14 mouse cellular contexts compared by ENCODE assay signal in genomic region chr8:105332523-105332922, GRCm38 (mm10).
"Had no signal": no experiment of that assay in that cellular context is flagged by ENCODE, and none has a peak within 500 bp of the region (broad histone marks: within the 10 kb centered on the region; RNA-seq: fewer than 3 reads in every experiment).

No protein-coding gene starts in this region.

- DNase-seq: kidney, adult 2 months; kidney, postnatal 14 days; lung, postnatal 10 days; right cerebral cortex, adult 18-20 months; right cerebral cortex, postnatal 25 days had no signal

- H3K9ac ChIP-seq: hindbrain, embryonic 15.5 days; kidney, embryonic 15.5 days; liver, embryonic 14.5 days; midbrain, embryonic 13.5 days; neural tube, embryonic 15.5 days had no signal

- ATAC-seq: midbrain, embryonic 13.5 days had no signal

- H3K27ac ChIP-seq: hindbrain, embryonic 15.5 days; kidney, embryonic 15.5 days; left cerebral cortex, adult 2 months; limb, embryonic 10.5 days; liver, embryonic 14.5 days; macrophage; midbrain, embryonic 13.5 days; neural tube, embryonic 15.5 days had no signal

- H3K4me2 ChIP-seq: hindbrain, embryonic 15.5 days; kidney, embryonic 15.5 days; midbrain, embryonic 13.5 days; neural tube, embryonic 15.5 days had no signal

- H3K4me3 ChIP-seq: hindbrain, embryonic 15.5 days; kidney, embryonic 15.5 days; left cerebral cortex, adult 2 months; limb, embryonic 10.5 days; midbrain, embryonic 13.5 days; neural tube, embryonic 15.5 days had no signal

- H3K27me3 ChIP-seq: hindbrain, embryonic 15.5 days; kidney, embryonic 15.5 days; megakaryocyte, embryonic 14.5 days; midbrain, embryonic 13.5 days; neural tube, embryonic 15.5 days had no signal

- H3K9me3 ChIP-seq: hindbrain, embryonic 15.5 days; kidney, embryonic 15.5 days; limb, embryonic 10.5 days; megakaryocyte, embryonic 14.5 days; midbrain, embryonic 13.5 days; neural tube, embryonic 15.5 days had no signal
